Mouse (Mus musculus): ENCODE measurements around the gene Ctdnep1.

The Ctdnep1 gene

DNA sequence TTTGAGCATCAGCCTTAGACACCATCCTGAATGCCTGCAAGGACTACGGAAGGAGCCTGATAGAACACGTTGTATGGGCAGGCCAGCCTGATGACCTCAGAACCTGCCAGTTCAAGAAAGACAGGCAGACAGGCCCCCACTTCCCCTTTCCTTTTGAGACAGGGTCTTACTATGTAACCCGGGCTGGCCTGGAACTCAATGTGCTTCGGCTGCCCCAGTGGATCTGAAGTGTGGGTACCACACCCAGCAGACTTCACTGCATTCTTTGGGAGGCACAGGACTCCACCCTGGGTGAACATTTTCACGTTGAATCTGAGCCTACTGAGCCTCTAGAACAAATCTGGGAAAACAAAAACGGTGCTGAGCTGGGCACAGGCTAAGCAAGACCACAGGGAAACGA is 57.2 kb downstream of the Ctdnep1 start:
- no peak for DNase-seq

DNA sequence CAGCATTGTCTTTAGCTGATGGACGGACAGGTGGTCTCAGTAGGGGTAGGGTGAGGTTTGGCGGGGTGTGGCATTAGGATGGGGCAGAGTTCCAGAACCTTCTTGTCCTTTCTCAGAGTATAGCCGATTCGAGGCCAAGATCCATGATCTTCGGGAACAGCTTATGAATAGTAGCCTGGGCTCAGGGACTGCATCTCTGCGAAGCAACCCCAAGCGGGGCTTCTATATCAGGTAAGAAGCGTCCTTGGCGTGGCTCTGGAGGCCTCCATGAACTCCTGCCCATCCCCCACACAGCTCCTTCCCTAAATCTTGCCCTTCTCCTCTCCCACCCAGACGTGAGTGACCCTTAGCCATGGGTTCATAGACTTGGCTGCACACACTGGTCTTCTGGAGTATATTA is 58.7 kb downstream of the Ctdnep1 start:
- DNase-seq = no peak

DNA sequence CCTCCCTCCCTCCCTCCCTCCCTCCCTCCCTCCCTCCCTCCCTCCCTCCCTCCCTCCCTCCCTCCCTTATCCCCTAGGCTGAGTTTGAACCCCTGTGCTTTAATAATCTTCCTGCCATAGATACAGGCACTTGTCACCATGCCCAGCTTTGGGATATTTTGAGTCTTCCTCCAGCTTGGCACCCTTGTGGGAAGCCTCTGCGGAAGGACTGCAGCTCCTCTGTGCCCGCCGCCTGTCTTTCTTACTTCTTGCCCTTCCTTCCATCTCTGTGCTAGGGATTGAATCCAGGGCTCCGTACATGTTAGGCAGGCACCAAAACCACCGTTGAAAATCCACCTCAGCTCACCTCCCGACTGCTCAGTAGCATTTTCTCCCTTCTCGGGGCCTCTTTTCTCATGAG is 59.2 kb downstream of the Ctdnep1 start:
- no peak for DNase-seq
